Mouse (Mus musculus): ENCODE measurements at regions not wholly inside any gene's neighbourhood (a gene's known extent, or its start where the extent isn't known, plus 50 kb on each side); places are given as distances from the start of the nearest gene placed in this dataset.

DNA sequence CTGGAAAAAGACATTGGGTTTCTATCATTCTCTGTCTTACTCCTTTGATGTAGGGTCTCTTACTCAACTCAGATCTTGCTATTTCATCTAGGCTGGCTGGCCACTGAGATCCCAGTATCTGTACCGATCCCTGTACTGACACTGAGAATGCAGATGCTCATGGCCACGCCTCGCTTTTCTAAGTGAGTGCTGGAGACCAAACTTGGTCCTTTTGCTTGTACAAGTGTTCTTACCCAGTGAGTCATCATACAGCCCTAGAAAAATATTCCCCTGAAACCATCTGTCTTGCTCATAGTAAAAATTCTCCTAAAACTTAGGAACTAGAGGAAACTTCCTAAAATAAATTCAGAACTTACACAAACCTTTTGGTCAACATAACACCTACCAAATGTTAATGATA, 193.2 kb downstream of the Chrm2 start:
- H3K9ac ChIP-seq (replicated peaks; ENCODE audit: low read depth, low read length), result no peak overlapping the region
- ATAC-seq, result no peak
- H3K4me2 ChIP-seq (ENCODE audit: low read length), result no peak overlapping the region
- no peaks in the 10 kb centered on the region for H3K27me3 ChIP-seq (replicated peaks; ENCODE audit: control insufficient read depth, insufficient read depth, low read length)
- H3K9me3 ChIP-seq (ENCODE audit: control insufficient read depth, low read length), result no peaks in the 10 kb centered on the region
- no peak overlapping the region for H3K27ac ChIP-seq (ENCODE audit: low read length)
- H3K36me3 ChIP-seq (ENCODE audit: control insufficient read depth, insufficient read depth), result no peaks in the 10 kb centered on the region
- no peak overlapping the region for H3K4me3 ChIP-seq (replicated peaks; ENCODE audit: low read length)
- WGBS, result 95% methylated on average over 3 of the region's 3 CpGs
- H3K4me1 ChIP-seq (replicated peaks; ENCODE audit: control insufficient read depth, insufficient read depth, low read length), result no peaks in the 10 kb centered on the region
